Mouse (Mus musculus) embryonic facial prominence, embryonic 10.5 days (tissue): ENCODE measurements at regions not wholly inside any gene's neighbourhood (a gene's known extent, or its start where the extent isn't known, plus 50 kb on each side); places are given as distances from the start of the nearest gene placed in this dataset.
A peak's percentile ranks its signal among the peaks of the same experiment; 100 is the strongest.

Experiments
- DNase-seq: peaks from one replicate; pipeline ENCODE4 v3.0.0-alpha.2; 2017; ENCODE audit warnings: low spot score
- H3K27ac ChIP-seq: fragments of 300-500 bp; sonication (generic); replicated peaks from 2 replicates; pipeline ENCODE4 v1.5.1; 2016; ENCODE audit warnings: mild to moderate bottlenecking
- H3K27me3 ChIP-seq: fragments of 300-500 bp; sonication (generic); replicated peaks from 2 replicates; pipeline ENCODE4 v1.6.1; 2016; ENCODE audit warnings: low read depth, mild to moderate bottlenecking; ENCODE audit not compliant: poor library complexity, severe bottlenecking
- H3K36me3 ChIP-seq: fragments of 300-500 bp; sonication (generic); replicated peaks from 2 replicates; pipeline ENCODE4 v1.6.1; 2016; ENCODE audit warnings: mild to moderate bottlenecking, moderate library complexity
- H3K4me1 ChIP-seq: fragments of 300-500 bp; sonication (generic); 2 replicates; pipeline ENCODE4 v1.6.1; 2016
- H3K4me3 ChIP-seq: fragments of 300-500 bp; sonication (generic); 2 replicates; pipeline ENCODE4 v1.5.1; 2016; ENCODE audit warnings: mild to moderate bottlenecking, moderate library complexity
- H3K9me3 ChIP-seq: fragments of 300-500 bp; sonication (generic); 2 replicates; pipeline ENCODE4 v1.6.1; 2016; ENCODE audit warnings: mild to moderate bottlenecking
- WGBS: fragments of 180-500 bp; shearing (Covaris S2); methylation state at CpG from one replicate; pipeline ENCODE4 v1.1.7; 2016; 5-methylcytosine and 5-hydroxymethylcytosine counted together

DNA sequence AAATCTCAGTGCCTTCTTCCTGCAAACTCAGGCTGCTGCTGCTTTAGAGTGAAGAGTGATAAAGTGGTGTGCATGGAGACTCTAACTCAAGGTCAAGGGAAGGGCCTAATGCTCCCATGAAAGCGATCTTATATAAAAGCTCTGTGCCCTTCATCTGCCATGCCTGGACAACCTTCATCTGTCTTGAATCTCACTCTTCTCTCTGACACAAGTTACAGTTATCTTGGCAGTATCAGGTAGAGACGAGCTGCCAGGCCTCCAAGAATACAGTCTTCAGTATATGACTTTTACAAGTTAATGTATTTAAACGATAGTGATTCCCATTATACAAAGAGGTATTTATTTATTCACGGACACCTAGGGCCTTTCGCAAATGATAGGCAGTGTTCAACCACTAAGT, 146.7 kb upstream of the Cypt12 start:
- WGBS = 89% methylated on average over 5 of the region's 5 CpGs
- Histone ChIP-seq H3K4me3 (no peak overlapping the region), H3K36me3 (no peaks in the 10 kb centered on the region), H3K4me1 (no peaks in the 10 kb centered on the region), H3K27me3 (peaks cover 18% of the 10 kb centered on the region), H3K9me3 (no peaks in the 10 kb centered on the region), H3K27ac (no peak overlapping the region)
- no peak for DNase-seq

- 80% methylated on average over 1 of the region's 1 CpGs for WGBS
- no peak for DNase-seq
- H3K4me3 ChIP-seq = no peak overlapping the region
- H3K27ac ChIP-seq = no peak overlapping the region
- H3K27me3 ChIP-seq = no peaks in the 10 kb centered on the region
- no peaks in the 10 kb centered on the region for H3K9me3 ChIP-seq
- no peaks in the 10 kb centered on the region for H3K4me1 ChIP-seq
- no peaks in the 10 kb centered on the region for H3K36me3 ChIP-seq
These were observed 143.0 kb upstream of the Cypt12 start for GRCm38 (mm10) chr3:17805185-17805584.

DNA sequence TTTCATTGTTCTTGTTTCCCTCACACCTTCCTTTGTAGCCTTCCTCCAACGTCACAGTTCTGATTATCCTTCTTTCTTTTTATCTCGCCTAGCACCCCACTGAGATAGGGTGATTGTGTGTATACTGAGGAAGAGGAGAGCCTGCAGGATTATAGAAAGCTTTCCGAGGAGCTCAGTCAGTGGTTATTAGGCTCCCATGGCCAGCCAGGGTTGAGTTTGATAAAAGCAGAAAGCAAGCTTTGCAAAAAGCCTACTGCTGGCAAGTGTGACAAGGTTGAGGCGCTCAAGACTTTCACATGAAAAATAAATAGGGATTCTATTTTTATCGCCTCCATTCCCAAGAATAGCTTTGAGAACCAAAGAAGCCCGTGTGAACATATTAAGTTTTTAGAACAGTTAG, 136.9 kb upstream of the Cypt12 start:
- no peaks in the 10 kb centered on the region for H3K27me3 ChIP-seq
- H3K27ac ChIP-seq = no peak overlapping the region
- no peak overlapping the region for H3K4me3 ChIP-seq
- H3K4me1 ChIP-seq = no peaks in the 10 kb centered on the region
- no peaks in the 10 kb centered on the region for H3K9me3 ChIP-seq
- no peaks in the 10 kb centered on the region for H3K36me3 ChIP-seq
- DNase-seq = no peak
- 56% methylated on average over 6 of the region's 6 CpGs for WGBS

DNA sequence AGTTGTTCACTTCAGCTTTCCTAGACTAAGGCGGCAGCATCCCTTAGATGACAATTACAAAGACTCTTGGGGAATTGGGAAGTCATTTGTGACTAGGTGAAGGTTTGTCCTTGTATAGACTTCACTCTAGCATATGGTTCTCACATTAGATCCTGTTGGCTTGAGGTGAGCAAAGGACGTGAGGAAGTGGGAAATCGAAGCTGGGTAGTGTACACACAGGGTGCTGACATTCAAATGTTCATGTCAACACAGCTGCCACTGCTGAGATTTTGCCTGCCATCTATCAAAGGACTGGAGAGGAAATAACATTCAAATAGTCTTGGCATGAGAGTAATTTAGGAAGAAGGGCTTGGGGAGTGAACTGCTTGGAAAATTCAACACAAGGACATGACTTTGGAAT, 124.0 kb upstream of the Cypt12 start:
- Histone ChIP-seq H3K36me3 (no peaks in the 10 kb centered on the region), H3K4me3 (no peak overlapping the region), H3K4me1 (no peaks in the 10 kb centered on the region), H3K27me3 (no peaks in the 10 kb centered on the region), H3K27ac (no peak overlapping the region), H3K9me3 (no peaks in the 10 kb centered on the region)
- DNase-seq = no peak
- 74% methylated on average over 3 of the region's 3 CpGs for WGBS

DNA sequence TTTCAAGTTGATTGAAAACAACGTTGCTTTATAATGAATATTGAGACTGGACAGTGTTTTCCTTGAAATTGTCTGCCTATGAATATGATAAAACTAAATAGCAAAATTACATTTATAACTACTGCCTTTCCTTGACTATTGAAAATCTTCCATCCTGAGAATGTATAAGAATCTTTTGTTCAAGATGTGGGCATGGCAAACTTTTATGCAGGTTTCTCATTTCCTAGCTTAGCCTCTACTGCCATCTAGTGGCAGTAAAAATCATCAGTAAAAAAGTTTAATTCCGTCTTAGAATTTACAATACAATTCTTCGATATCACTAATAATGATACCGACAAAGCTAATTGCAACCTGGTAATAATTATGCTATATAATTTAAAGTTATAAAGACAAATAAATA, 123.5 kb upstream of the Cypt12 start:
- H3K9me3 ChIP-seq = no peaks in the 10 kb centered on the region
- H3K27me3 ChIP-seq = no peaks in the 10 kb centered on the region
- 51% methylated on average over 4 of the region's 4 CpGs for WGBS
- no peak overlapping the region for H3K4me3 ChIP-seq
- no peaks in the 10 kb centered on the region for H3K36me3 ChIP-seq
- no peaks in the 10 kb centered on the region for H3K4me1 ChIP-seq
- DNase-seq = no peak
- H3K27ac ChIP-seq = no peak overlapping the region

DNA sequence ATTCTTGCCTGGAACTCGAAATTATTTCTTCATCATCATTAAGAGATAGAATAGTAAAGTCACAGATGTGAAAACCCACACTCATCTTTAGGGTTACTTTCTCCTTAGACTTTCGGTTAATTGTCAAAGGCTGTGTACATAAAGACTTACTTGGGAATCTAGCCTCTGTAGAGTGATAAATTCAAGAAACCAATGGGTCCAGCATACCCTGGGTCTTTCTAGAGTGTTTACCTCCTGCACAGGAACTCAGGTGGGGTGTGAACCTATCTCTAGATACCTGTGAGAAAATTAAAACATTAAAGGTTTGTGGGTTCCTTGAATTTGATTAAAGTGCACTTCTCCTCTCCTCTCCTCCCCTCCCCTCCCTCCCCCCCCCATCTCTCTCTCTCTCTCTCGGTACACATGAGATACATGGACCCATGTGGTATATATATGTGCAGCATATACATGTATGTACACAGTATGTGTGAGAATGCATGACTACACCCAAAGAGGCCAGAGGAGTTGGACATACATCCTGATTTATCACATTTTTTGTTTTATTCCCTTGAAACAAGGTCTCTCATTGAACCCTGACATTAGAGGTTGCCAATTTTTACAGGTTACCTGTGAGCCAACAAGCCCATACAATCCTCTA, 122.8 kb upstream of the Cypt12 start:
- Histone ChIP-seq H3K36me3 (no peaks in the 10 kb centered on the region), H3K4me3 (no peak overlapping the region), H3K27me3 (no peaks in the 10 kb centered on the region), H3K27ac (no peak overlapping the region), H3K4me1 (no peaks in the 10 kb centered on the region), H3K9me3 (no peaks in the 10 kb centered on the region)
- WGBS = 60% methylated on average over 3 of the region's 3 CpGs
- DNase-seq = no peak

GRCm38 (mm10) chr3:17834706-17835105, 113.5 kb upstream of the Cypt12 start:
- H3K9me3 ChIP-seq = no peaks in the 10 kb centered on the region
- H3K4me3 ChIP-seq = no peak overlapping the region
- WGBS = 48% methylated on average over 1 of the region's 1 CpGs
- no peaks in the 10 kb centered on the region for H3K27me3 ChIP-seq
- no peaks in the 10 kb centered on the region for H3K4me1 ChIP-seq
- peak; percentile 18 for DNase-seq
- no peaks in the 10 kb centered on the region for H3K36me3 ChIP-seq
- no peak overlapping the region for H3K27ac ChIP-seq

GRCm38 (mm10) chr3:17847609-17848008, 100.6 kb upstream of the Cypt12 start:
- Histone ChIP-seq H3K9me3 (no peaks in the 10 kb centered on the region), H3K36me3 (no peaks in the 10 kb centered on the region), H3K27ac (no peak overlapping the region), H3K4me3 (no peak overlapping the region), H3K4me1 (no peaks in the 10 kb centered on the region), H3K27me3 (no peaks in the 10 kb centered on the region)
- no peak for DNase-seq
- 84% methylated on average over 7 of the region's 7 CpGs for WGBS

- Histone ChIP-seq H3K27ac (no peak overlapping the region), H3K4me1 (no peaks in the 10 kb centered on the region), H3K4me3 (no peak overlapping the region), H3K9me3 (no peaks in the 10 kb centered on the region), H3K27me3 (no peaks in the 10 kb centered on the region), H3K36me3 (no peaks in the 10 kb centered on the region)
- peak; percentile 15 for DNase-seq
These were observed 100.0 kb upstream of the Cypt12 start for GRCm38 (mm10) chr3:17848181-17848580.

- H3K27ac ChIP-seq = no peak overlapping the region
- no peak overlapping the region for H3K4me3 ChIP-seq
- no peaks in the 10 kb centered on the region for H3K27me3 ChIP-seq
- 83% methylated on average over 3 of the region's 3 CpGs for WGBS
- H3K9me3 ChIP-seq = no peaks in the 10 kb centered on the region
- DNase-seq = no peak
- H3K36me3 ChIP-seq = no peaks in the 10 kb centered on the region
- H3K4me1 ChIP-seq = no peaks in the 10 kb centered on the region
These were observed 85.8 kb upstream of the Cypt12 start for GRCm38 (mm10) chr3:17862367-17862766.

- 61% methylated on average over 4 of the region's 4 CpGs for WGBS
- Histone ChIP-seq H3K27me3 (no peaks in the 10 kb centered on the region), H3K4me3 (no peak overlapping the region), H3K36me3 (no peaks in the 10 kb centered on the region), H3K9me3 (no peaks in the 10 kb centered on the region), H3K4me1 (no peaks in the 10 kb centered on the region), H3K27ac (no peak overlapping the region)
- DNase-seq = no peak
These were observed 83.1 kb upstream of the Cypt12 start for GRCm38 (mm10) chr3:17865112-17865511.

- no peak overlapping the region for H3K27ac ChIP-seq
- no peaks in the 10 kb centered on the region for H3K36me3 ChIP-seq
- no peak overlapping the region for H3K4me3 ChIP-seq
- no peaks in the 10 kb centered on the region for H3K4me1 ChIP-seq
- no peaks in the 10 kb centered on the region for H3K27me3 ChIP-seq
- peak; percentile 21 for DNase-seq
- WGBS = 55% methylated on average over 4 of the region's 4 CpGs
- H3K9me3 ChIP-seq = no peaks in the 10 kb centered on the region
These were observed 77.2 kb upstream of the Cypt12 start for GRCm38 (mm10) chr3:17870895-17871482.

DNA sequence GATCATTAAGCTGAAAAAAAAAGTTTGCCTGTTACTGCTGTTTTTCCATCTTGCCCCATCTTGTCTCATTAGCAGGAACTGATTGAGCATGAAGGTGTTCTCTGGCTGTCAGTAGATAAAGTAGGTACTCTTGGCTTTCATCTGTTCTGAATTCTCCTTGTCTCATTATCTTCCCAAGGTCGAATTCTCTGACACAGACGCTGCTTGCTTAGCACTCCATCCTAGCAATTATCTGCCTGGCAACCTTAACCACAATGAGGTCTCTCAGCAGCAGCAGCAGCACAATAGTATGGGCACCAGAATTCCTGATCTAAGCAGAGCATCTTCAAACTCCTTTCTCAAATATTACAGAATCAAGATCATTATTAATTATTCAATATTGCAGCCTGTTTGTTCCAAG, 52.3 kb upstream of the Cypt12 start:
- Histone ChIP-seq H3K27ac (no peak overlapping the region), H3K4me3 (no peak overlapping the region), H3K36me3 (no peaks in the 10 kb centered on the region), H3K9me3 (no peaks in the 10 kb centered on the region), H3K27me3 (no peaks in the 10 kb centered on the region), H3K4me1 (no peaks in the 10 kb centered on the region)
- 51% methylated on average over 2 of the region's 2 CpGs for WGBS
- no peak for DNase-seq
